Mouse (Mus musculus): ENCODE measurements around the gene Slc44a2.

- TF ChIP-seq CTCF (conservative IDR thresholded peaks at IDR 0.05 in 1 of 2, IDR thresholded peaks at IDR 0.05 in 1 of 2; ENCODE audit: low read depth in 2 of 2, low read length in 2 of 2) (no peak), POLR2A (IDR thresholded peaks at IDR 0.05; ENCODE audit: low read depth, low read length) (no peak)
Observed at GRCm38 (mm10) chr9:21288404-21289336, 31.8 kb upstream of the Slc44a2 start.

Data from CH12.LX (cell line).